In the genomic region with DNA sequence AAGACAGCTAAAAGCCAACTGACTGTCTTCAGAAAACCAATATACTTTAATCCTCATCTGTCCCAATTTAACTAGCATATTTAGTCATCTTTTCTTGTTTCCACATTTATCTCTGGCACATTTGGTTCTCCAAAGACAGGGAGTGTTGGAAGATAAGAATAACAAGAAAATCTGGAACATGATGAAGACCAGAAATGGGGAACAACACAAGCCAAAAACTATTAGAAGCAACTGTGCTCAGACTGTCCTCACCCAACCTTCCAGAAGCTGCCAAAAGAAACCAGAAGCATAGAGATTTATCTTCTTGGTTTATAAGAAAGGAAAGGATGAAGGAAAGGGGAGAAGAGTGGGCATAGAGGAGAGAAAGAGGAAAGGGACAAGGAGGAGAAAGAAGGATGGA, we compare ENCODE assay signal across 26 mouse cellular contexts.
DNase-seq lines count a peak whose midpoint lies in the region; TF ChIP-seq lines count a peak whose summit lies in the region.
"Had no signal": no experiment of that assay in that cellular context is flagged by ENCODE, and none has a peak within 500 bp of the region (broad histone marks: within the 10 kb centered on the region; RNA-seq: fewer than 3 reads in every experiment).

No protein-coding gene starts in this region.

- peak; percentile 6 to 45 for DNase-seq in frontal cortex, adult 2 months (ENCODE audit: extremely low spot score in 1 of 2, low spot score in 1 of 2)
- no peak for DNase-seq in frontal cortex, postnatal 14 days (ENCODE audit: low spot score in 2 of 2)
- peak in 1 of 2 experiments; percentile 7 for DNase-seq in left cerebral cortex, adult 2 months (ENCODE audit: extremely low spot score in 1 of 2, low spot score in 2 of 2)
- DNase-seq in left cerebral cortex, adult 11 months (ENCODE audit: low spot score): no peak
- DNase-seq in right cerebral cortex, adult 18-20 months: peak; percentile 28
- DNase-seq in right cerebral cortex, postnatal 14 days: no peak
- peak; percentile 5 for DNase-seq in skeletal muscle tissue, adult 2 months (ENCODE audit: low read depth, low spot score)
- no peak for DNase-seq in gastrocnemius, postnatal 14 days
- DNase-seq: adrenal gland, postnatal 10 days; adrenal gland, postnatal 36 days; B cell, adult 2 months; cerebellum, adult 11 months; cerebellum, adult 2 months; cerebellum, adult 9-11 months; cerebellum, postnatal 25 days; forebrain, postnatal 0 days; gastrocnemius, postnatal 36 days; heart, adult 2 months; heart, postnatal 14 days; heart, postnatal 4 days had no signal

- intact Hi-C loops in left cerebral cortex, adult 2 months (cut with DNase I): loop anchor here (5.0 kb wide), 2 partner anchors 176 to 276 kb away; no protein-coding TSS in a partner anchor
- intact Hi-C loops in gastrocnemius, postnatal 14 days (cut with DNase I; ENCODE audit: low total_unique reads): no loop called here

- peak overlapping the region; percentile 50 for H3K27ac ChIP-seq in left cerebral cortex, adult 2 months
- H3K27ac ChIP-seq: embryonic facial prominence, embryonic 12.5 days; embryonic facial prominence, embryonic 15.5 days; heart, adult 2 months; heart, embryonic 10.5 days; heart, embryonic 13.5 days; hindbrain, embryonic 14.5 days; hindbrain, postnatal 0 days had no signal

- no peak for TF ChIP-seq CTCF in left cerebral cortex, adult 2 months (IDR thresholded peaks at IDR 0.05)

- no peak overlapping the region for H3K4me3 ChIP-seq in left cerebral cortex, adult 2 months
- H3K4me3 ChIP-seq: embryonic facial prominence, embryonic 12.5 days; embryonic facial prominence, embryonic 15.5 days; heart, adult 2 months; heart, embryonic 10.5 days; heart, embryonic 13.5 days had no signal

Comparison
In these comparisons a context has a peak if more than half of its experiments do, and no peak if none do; other contexts are left out.
1. DNase-seq: peak in frontal cortex, adult 2 months (2 of 2), right cerebral cortex, adult 18-20 months (single experiment) and skeletal muscle tissue, adult 2 months (single experiment); none in frontal cortex, postnatal 14 days (0 of 2), left cerebral cortex, adult 11 months (single experiment), right cerebral cortex, postnatal 14 days (single experiment) and gastrocnemius, postnatal 14 days (single experiment).